Mouse (Mus musculus) liver, embryonic 12.5 days (tissue): Measurements from ENCODE around the gene Tmem246. TPM values are rescaled to one million over a fixed set of nuclear protein-coding genes. Genes with fewer than 3 reads are reported as not detected.

Experiments
- ATAC-seq: fragments of 200-750 bp; cut with Nextera tagmentation; 2 replicates; pipeline ENCODE4 v1.8.0; 2017; ENCODE audit warnings: moderate number of reproducible peaks, mild to moderate bottlenecking, moderate library complexity
- H3K27ac ChIP-seq: fragments of 300-500 bp; sonication (generic); 2 replicates; pipeline ENCODE4 v1.5.1; 2016; ENCODE audit warnings: mild to moderate bottlenecking
- H3K27me3 ChIP-seq: fragments of 300-500 bp; sonication (generic); replicated peaks from 2 replicates; pipeline ENCODE4 v1.6.1; 2016; ENCODE audit warnings: mild to moderate bottlenecking, moderate library complexity
- H3K36me3 ChIP-seq: fragments of 300-500 bp; sonication (generic); 2 replicates; pipeline ENCODE4 v1.6.1; 2016; ENCODE audit warnings: mild to moderate bottlenecking, moderate library complexity
- H3K4me1 ChIP-seq: fragments of 300-500 bp; sonication (generic); 2 replicates; pipeline ENCODE4 v1.6.1; 2016
- H3K4me2 ChIP-seq: fragments of 300-500 bp; sonication (generic); 2 replicates; pipeline ENCODE4 v1.6.1; 2016; ENCODE audit warnings: mild to moderate bottlenecking, moderate library complexity
- H3K4me3 ChIP-seq: fragments of 300-500 bp; sonication (generic); 2 replicates; pipeline ENCODE4 v1.5.1; 2016; ENCODE audit warnings: mild to moderate bottlenecking, moderate library complexity
- H3K9ac ChIP-seq: fragments of 300-500 bp; sonication (generic); 2 replicates; pipeline ENCODE4 v1.6.1; 2016; ENCODE audit warnings: mild to moderate bottlenecking, moderate library complexity
- H3K9me3 ChIP-seq: fragments of 300-500 bp; sonication (generic); replicated peaks from 2 replicates; pipeline ENCODE4 v1.6.1; 2016; ENCODE audit warnings: mild to moderate bottlenecking, moderate library complexity
- WGBS: fragments of 180-500 bp; shearing (Covaris S2); methylation state at CpG from one replicate; pipeline ENCODE4 v1.1.7; 2016; ENCODE audit not compliant: insufficient replicate concordance; 5-methylcytosine and 5-hydroxymethylcytosine counted together
- polyA plus RNA-seq: library from polyadenylated mRNA; unstranded; fragments of >200 nt; fragmentation: Nextera tagmentation; extraction: Ambion mirVana; gene quantifications from 2 replicates; pipeline ENCODE4 v1.2.1, GENCODE M21; 2016

Gene Tmem246
- polyA plus RNA-seq, 1 experiment from 2014 or later = 13.3 TPM

DNA sequence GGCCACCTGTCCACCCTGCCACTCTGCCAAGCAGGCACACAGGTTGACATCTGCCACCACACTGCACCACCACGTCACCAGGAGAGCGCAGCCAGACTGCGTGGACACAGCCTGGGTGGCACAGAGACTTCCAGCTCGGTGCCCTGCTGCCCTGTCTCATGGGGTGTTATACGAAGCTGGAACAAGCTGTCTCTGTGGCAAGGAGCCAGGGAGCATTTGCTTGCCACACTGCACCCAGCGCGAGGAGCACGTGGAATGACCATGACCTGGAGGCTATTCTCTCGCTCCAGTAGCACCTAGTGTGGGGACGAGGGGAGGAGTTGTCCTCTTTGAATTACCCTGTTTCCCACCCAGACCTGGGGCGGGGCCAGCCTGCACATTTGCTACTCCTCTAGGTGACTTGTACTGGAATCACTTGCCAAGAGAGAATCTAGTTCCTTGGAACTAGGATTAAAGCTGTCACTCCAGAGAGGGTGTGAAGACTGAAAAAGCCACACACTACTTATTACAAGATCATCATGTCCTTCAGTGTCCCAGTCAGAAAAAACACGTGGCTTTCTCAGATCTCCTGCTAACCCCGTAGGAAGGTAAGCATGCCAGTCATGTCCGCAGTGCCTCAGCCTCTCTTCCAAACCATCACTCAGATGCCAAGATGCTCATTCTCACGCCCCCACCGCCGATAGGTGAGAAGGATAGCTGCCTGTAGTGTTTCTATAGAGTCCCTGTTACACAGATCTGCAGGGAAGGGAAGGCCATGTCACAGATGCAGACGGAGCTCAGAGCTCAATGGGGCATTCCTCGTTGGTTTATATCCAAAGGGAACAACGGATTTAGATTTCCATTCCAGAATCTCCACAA, 37.5 kb downstream of the Tmem246 start:
- WGBS = 62% methylated on average over 20 of the region's 20 CpGs
- H3K9me3 ChIP-seq = no peaks in the 10 kb centered on the region
- H3K4me2 ChIP-seq = no peak overlapping the region
- H3K9ac ChIP-seq = no peak overlapping the region
- H3K36me3 ChIP-seq = no peaks in the 10 kb centered on the region
- H3K4me3 ChIP-seq = no peak overlapping the region
- ATAC-seq = 0 out of 2 replicates have a peak, but pooled peaks have one; percentile 37
- H3K4me1 ChIP-seq = no peaks in the 10 kb centered on the region
- H3K27ac ChIP-seq = no peak overlapping the region
- no peaks in the 10 kb centered on the region for H3K27me3 ChIP-seq

DNA sequence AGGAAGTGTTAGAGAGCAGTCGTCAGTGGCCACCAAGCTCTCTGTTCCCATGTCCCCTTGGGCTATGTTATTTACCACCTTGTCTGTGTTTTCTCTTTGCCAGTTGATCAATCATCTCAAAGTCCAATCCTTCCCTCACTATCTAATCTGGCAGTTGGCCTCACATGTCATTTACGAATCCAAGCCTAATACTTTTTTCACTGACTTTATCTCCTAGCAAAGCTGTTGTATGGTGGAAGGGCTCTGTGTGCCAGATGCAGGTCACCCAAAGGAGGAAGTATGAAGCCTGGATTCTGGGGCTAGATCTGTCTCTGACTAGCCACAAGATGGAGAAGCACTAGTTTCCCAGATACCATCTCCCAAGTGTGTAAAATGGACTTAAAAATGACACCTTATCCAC, 39.5 kb downstream of the Tmem246 start:
- H3K9ac ChIP-seq = no peak overlapping the region
- H3K27ac ChIP-seq = no peak overlapping the region
- no peak overlapping the region for H3K4me2 ChIP-seq
- WGBS = 24% methylated on average over 2 of the region's 2 CpGs
- no peak; the same call in 1 of the 2 replicates for ATAC-seq
- no peaks in the 10 kb centered on the region for H3K27me3 ChIP-seq
- no peak overlapping the region for H3K4me3 ChIP-seq
- H3K36me3 ChIP-seq = no peaks in the 10 kb centered on the region
- H3K9me3 ChIP-seq = no peaks in the 10 kb centered on the region
- no peaks in the 10 kb centered on the region for H3K4me1 ChIP-seq

DNA sequence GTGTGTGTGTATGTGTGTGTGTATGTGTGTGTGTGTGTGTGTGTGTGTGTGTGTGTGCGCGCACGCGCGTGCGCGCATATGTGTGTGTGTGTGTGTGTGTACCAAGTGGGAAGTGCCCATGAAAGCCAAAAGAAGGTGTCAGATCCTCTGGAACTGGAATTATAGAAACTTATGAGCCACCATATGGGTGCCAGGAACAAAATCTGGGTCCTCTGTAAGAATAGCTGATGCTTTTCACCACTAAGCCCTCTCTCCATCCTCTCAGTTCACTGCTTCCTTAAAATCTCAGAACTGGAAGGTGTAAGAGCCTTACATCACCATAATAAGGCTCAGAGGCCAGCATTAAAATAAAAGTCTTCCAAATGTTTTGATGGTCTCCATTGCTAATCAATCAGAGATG, 40.3 kb downstream of the Tmem246 start:
- Histone ChIP-seq H3K9ac (no peak overlapping the region), H3K9me3 (no peaks in the 10 kb centered on the region)

DNA sequence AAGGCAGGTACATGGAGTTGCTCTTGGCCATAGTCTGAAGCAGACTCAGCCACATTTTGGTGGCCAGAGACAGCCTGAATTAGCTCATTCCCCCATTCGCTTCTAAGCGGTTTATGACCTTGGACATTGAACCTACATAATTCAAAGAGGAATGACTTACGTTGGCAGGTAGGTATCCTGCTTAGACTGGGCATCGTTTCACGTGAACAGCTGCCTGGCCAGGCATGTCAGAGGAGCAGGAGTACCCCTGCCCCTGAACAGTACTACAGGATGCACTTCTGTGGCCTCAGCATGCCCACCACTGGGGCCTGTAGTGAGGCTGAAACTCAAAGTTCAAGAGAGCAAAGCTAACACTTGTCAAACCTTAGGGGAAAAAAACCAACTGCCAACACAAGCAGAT, 44.3 kb downstream of the Tmem246 start:
- 0 out of 2 replicates have a peak, but pooled peaks have one; percentile 44 for ATAC-seq
- Histone ChIP-seq H3K27ac (no peak overlapping the region), H3K9me3 (no peaks in the 10 kb centered on the region), H3K27me3 (no peaks in the 10 kb centered on the region), H3K9ac (no peak overlapping the region), H3K4me2 (no peak overlapping the region), H3K4me1 (no peaks in the 10 kb centered on the region), H3K4me3 (no peak overlapping the region), H3K36me3 (no peaks in the 10 kb centered on the region)
- WGBS = 65% methylated on average over 5 of the region's 5 CpGs

More for the DNA sequence above, 40.3 kb downstream of the Tmem246 start:
- Histone ChIP-seq H3K4me3 (no peak overlapping the region), H3K4me2 (no peak overlapping the region), H3K4me1 (no peaks in the 10 kb centered on the region), H3K27ac (no peak overlapping the region), H3K36me3 (no peaks in the 10 kb centered on the region), H3K27me3 (no peaks in the 10 kb centered on the region)
- WGBS = 96% methylated on average over 7 of the region's 7 CpGs
- no peak for ATAC-seq

DNA sequence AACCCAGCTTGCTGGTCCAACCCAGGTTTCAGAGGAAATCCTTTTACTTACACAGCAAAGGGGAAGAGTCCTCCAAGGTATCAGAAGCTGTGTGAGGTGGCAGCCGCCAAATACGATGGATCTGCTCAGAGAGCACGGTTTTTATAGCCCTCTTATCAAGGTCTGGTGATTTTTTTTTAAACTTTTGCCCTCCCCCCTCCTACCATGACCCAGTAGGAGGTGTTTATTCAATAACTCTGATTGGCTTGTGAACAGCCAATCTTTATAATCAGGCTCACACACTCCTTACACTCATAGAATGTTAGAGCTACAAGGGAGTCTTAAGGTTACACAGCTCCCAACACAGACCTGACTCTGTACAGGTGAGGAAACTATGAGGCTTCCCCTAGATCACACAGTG, 48.3 kb downstream of the Tmem246 start, which contains the start of gene Aldob:
Gene Aldob, minus strand, starts transcription at position 164 of the 400 bp plus-strand sequence.
- WGBS = 35% methylated on average over 3 of the region's 3 CpGs
- H3K27me3 ChIP-seq = no peaks in the 10 kb centered on the region
- no peaks in the 10 kb centered on the region for H3K36me3 ChIP-seq
- no peak within 1 kb of the TSS for H3K9ac ChIP-seq
- H3K4me1 ChIP-seq = no peaks in the 10 kb centered on the region
- ATAC-seq = 0 out of 2 replicates have a peak, but pooled peaks have one; percentile 12
- no peaks in the 10 kb centered on the region for H3K9me3 ChIP-seq
- no peak within 1 kb of the TSS for H3K4me3 ChIP-seq
- peak within 1 kb of the TSS; percentile 23; the same call in 1 of the 2 replicates for H3K27ac ChIP-seq
- peak within 1 kb of the TSS; percentile 18; the same call in 1 of the 2 replicates for H3K4me2 ChIP-seq

DNA sequence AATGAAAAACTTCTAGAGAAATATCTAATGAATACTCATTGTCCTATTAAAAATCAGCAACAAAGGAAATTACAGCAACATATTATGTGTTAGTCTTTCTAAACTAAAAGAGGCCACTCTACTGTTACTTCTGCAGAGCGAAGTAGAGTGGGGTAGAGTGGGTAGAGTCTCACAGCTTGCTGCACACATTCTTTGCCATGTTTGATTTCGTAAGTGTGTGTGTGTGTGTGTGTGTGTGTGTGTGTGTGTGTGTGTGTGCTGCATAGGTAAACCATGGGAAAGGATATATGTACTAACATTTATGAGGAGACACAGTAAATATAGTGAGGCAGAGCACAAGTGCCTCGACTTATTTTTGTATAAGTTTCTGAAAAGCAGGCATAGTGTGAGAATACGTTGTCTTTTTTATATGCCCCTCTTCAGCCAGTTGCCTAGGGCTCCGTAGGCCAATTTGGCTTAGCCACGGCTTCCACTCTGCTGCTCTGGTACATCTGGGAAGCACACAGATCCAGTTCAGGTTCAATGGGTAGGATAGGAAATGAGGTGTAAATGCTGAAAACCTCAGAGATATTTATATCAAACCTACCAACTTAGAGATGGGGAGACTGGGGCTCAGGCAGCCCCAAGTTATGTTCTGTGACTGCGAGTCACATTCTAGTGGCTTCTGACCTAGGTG, 50.0 kb downstream of the Tmem246 start:
- Histone ChIP-seq H3K4me3 (no peak overlapping the region), H3K36me3 (no peaks in the 10 kb centered on the region), H3K4me1 (no peaks in the 10 kb centered on the region), H3K27ac (peak overlapping the region; percentile 23; the same call in 1 of the 2 replicates), H3K9me3 (no peaks in the 10 kb centered on the region), H3K4me2 (peak overlapping the region; percentile 18; the same call in 1 of the 2 replicates), H3K27me3 (no peaks in the 10 kb centered on the region), H3K9ac (no peak overlapping the region)
- WGBS = 67% methylated on average over 7 of the region's 7 CpGs
- 0 out of 2 replicates have a peak, but pooled peaks have one; percentile 35 for ATAC-seq

DNA sequence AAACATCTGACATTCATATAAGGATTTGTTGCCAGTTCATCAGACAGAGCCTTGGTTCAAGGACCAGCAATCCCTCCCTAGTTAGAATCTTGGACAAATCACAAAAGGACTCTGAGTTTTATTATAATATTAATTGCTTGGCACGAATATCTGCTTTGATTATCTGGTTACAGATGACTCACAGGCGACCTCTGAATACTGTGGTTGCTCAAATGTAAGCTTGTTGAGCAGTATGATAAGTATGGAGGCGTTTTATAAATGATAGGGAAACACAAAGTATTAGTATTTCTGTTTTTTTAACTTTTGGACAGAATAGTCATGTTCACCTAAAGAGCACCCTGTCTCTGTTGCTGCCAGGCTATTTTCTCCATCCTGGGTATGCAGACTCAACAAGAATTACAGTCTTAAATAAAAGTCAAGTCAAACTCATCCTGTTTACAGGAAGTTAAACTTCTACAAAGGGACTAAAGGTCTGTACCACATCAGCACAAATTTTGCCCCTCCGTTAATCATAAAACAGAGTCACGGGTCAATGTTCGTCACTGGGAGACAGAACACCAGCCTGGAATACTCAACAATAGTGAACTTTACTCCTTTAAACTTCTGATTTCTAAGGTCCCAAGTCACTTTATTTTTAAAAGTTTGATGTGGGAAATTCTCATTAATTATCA, 50.7 kb downstream of the Tmem246 start:
- Histone ChIP-seq H3K9ac (no peak overlapping the region), H3K4me1 (no peaks in the 10 kb centered on the region), H3K36me3 (no peaks in the 10 kb centered on the region), H3K4me2 (peak overlapping the region; percentile 5; the same call in 1 of the 2 replicates), H3K4me3 (no peak overlapping the region), H3K27me3 (no peaks in the 10 kb centered on the region), H3K27ac (peak overlapping the region; percentile 46; the same call in 1 of the 2 replicates), H3K9me3 (no peaks in the 10 kb centered on the region)
- 63% methylated on average over 6 of the region's 6 CpGs for WGBS
- ATAC-seq = peak; percentile 72

DNA sequence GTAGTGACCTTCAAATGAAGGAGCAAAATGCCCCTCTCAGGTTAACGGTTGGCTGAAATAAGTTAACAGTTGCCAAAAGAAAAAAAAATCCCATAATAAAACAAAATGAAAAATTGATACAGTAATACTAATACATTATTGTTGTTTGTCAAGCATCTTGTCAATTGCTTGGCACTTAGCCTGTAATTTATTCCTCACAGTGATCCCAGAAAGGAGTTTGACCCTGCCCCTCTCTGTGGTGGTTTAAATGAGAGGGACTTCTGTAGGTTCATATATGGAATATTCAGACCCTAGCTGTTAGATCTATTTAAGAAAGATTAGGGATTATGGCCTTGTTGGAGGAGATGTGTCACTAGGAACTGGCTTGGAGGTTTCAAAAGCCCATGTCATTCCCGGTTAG, 51.6 kb downstream of the Tmem246 start:
- H3K27ac ChIP-seq = no peak overlapping the region
- no peaks in the 10 kb centered on the region for H3K4me1 ChIP-seq
- H3K9ac ChIP-seq = no peak overlapping the region
- H3K36me3 ChIP-seq = no peaks in the 10 kb centered on the region
- no peak overlapping the region for H3K4me3 ChIP-seq
- no peaks in the 10 kb centered on the region for H3K9me3 ChIP-seq
- 72% methylated on average over 2 of the region's 2 CpGs for WGBS
- ATAC-seq = no peak
- no peak overlapping the region for H3K4me2 ChIP-seq
- H3K27me3 ChIP-seq = no peaks in the 10 kb centered on the region

DNA sequence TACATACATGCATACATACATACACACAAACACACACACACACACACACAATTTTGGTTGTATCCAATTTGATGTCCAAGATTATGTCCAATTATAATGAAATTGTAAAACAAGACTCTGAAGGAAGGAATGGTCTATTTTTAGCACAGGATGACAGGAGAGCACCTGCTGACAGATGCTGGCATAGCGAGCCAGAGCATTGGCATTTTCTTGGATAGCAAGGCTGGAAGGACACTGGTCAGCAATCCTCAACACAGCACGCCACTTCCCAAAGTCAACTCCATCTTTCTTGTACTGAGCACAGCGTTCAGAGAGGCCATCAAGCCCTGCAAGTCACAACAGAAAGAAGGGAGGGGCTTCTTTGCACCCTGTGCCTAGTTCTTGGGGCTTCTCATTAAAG, 56.7 kb downstream of the Tmem246 start:
- H3K4me3 ChIP-seq = no peak overlapping the region
- no peak overlapping the region for H3K4me2 ChIP-seq
- H3K9me3 ChIP-seq = no peaks in the 10 kb centered on the region
- no peak overlapping the region for H3K27ac ChIP-seq
- no peak overlapping the region for H3K9ac ChIP-seq
- no peak for ATAC-seq
- WGBS = 47% methylated on average over 3 of the region's 3 CpGs
- H3K27me3 ChIP-seq = no peaks in the 10 kb centered on the region
- no peaks in the 10 kb centered on the region for H3K4me1 ChIP-seq
- H3K36me3 ChIP-seq = 0 out of 2 replicates have a peak, but pooled peaks cover 5% of the 10 kb centered on the region

DNA sequence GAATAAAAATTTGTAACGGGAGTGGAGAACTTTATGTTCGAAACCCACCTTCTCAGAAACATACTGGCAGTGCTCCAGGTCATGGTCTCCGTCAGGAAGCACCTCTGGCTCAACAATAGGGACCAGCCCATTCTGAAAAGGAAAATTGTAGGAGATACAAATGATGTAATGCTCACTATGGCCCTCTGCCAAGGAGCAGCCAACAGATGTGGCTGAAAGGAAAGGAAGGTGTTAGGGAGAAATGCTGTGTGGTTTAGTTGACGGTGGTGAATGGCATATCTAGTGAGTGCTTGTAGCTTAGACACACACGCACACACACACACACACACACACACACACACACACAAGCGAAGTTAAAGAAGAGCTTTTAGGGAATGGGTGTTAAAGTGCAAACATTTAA, 58.0 kb downstream of the Tmem246 start:
- no peaks in the 10 kb centered on the region for H3K27me3 ChIP-seq
- H3K4me3 ChIP-seq = no peak overlapping the region
- H3K36me3 ChIP-seq = 0 out of 2 replicates have a peak, but pooled peaks cover 5% of the 10 kb centered on the region
- no peak for ATAC-seq
- no peak overlapping the region for H3K4me2 ChIP-seq
- no peak overlapping the region for H3K27ac ChIP-seq
- H3K4me1 ChIP-seq = no peaks in the 10 kb centered on the region
- no peak overlapping the region for H3K9ac ChIP-seq
- 63% methylated on average over 6 of the region's 6 CpGs for WGBS
- H3K9me3 ChIP-seq = no peaks in the 10 kb centered on the region

DNA sequence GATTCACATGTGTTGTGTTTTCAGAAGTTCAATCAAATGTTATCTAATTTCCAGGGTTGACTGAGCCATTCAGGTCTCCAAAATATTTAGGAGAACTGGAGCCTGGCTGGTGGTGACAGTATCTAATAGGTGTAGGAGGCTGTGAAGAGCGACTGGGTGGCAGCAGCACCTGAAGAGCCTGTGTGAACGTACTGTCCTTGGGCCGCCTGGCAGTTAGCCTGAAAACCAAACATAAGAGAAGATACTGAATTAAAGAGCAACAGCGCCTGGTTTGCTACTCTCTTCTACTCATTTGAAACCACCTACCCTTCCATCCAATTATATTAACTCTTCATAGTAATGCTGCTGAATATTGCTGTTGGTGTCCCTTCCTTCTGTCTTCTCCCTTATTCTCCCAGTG, 61.0 kb downstream of the Tmem246 start:
- 66% methylated on average over 4 of the region's 4 CpGs for WGBS
- Histone ChIP-seq H3K36me3 (0 out of 2 replicates have a peak, but pooled peaks cover 7% of the 10 kb centered on the region), H3K4me1 (no peaks in the 10 kb centered on the region), H3K4me2 (no peak overlapping the region), H3K4me3 (no peak overlapping the region), H3K27me3 (no peaks in the 10 kb centered on the region), H3K9ac (no peak overlapping the region), H3K27ac (no peak overlapping the region), H3K9me3 (no peaks in the 10 kb centered on the region)
- no peak for ATAC-seq
